Mouse (Mus musculus): ENCODE data around the gene 9130023H24Rik. TPM values are rescaled to one million over a fixed set of nuclear protein-coding genes. Genes with fewer than 3 reads are reported as not detected.

9130023H24Rik gene
- total and polyA plus RNA-seq, 2 experiments from 2014 or later, result 4.3 to 5.6 TPM

- WGBS, result 97% methylated on average over 16 of the region's 16 CpGs
- no peak for ATAC-seq
- H3K4me3 ChIP-seq (ENCODE audit: low read length), result no peak overlapping the region
Measured at GRCm38 (mm10) chr7:128242331-128242730, 4.5 kb upstream of the 9130023H24Rik start.

DNA sequence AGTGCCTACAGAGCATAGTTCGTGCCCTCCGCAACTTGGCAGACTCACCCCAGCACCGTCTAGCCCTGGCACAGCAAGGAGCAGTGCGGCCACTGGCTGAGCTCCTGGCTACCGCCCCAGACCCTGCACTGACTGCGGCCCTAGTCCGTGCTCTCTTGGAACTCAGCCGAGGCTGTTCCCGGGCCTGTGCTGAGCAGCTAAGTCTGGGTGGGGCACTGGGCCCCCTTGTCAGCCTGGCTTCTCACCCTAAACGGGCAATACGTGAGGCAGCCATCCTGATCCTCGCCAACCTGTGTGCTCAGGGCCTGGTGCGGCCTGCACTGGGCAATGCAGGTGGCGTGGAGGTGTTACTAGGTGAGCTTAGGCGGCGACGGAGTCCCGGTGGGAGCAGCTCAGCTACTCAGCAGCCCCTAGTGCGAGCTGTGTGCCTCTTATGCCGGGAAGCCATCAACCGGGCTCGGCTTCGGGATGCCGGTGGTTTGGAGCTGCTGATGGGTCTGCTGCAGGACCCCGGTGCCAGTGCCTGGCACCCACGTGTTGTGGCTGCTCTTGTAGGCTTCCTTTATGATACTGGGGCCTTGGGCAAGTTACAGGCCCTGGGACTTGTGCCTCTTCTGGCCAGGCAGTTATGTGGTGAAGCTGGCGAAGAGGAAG lies 2.4 kb upstream of the 9130023H24Rik start:
- Histone ChIP-seq H3K4me3 (ENCODE audit: low read length) (no peak overlapping the region), H3K4me1 (ENCODE audit: insufficient read depth, low read length) (no peaks in the 10 kb centered on the region), H3K4me2 (ENCODE audit: low read depth, low read length) (no peak overlapping the region), H3K9ac (replicated peaks; ENCODE audit: low read length) (no peak overlapping the region), H3K27me3 (ENCODE audit: insufficient read depth, low read length) (no peaks in the 10 kb centered on the region), H3K36me3 (ENCODE audit: insufficient read depth, low read length) (peaks cover 41% of the 10 kb centered on the region), H3K27ac (no peak overlapping the region), H3K9me3 (ENCODE audit: low read length) (no peaks in the 10 kb centered on the region)
- 90% methylated on average over 27 of the region's 27 CpGs for WGBS
- TF ChIP-seq CTCF (IDR thresholded peaks at IDR 0.05; ENCODE audit: low read depth), result no peak
- DNase-seq (ENCODE audit: low spot score), result no peak
- no peak for ATAC-seq

More at GRCm38 (mm10) chr7:128242331-128242730, 4.5 kb upstream of the 9130023H24Rik start:
- no peak overlapping the region for H3K27ac ChIP-seq
- H3K9me3 ChIP-seq (ENCODE audit: low read length), result no peaks in the 10 kb centered on the region
- no peaks in the 10 kb centered on the region for H3K27me3 ChIP-seq (ENCODE audit: insufficient read depth, low read length)
- peaks cover 5% of the 10 kb centered on the region; the same call in 1 of the 2 replicates for H3K4me1 ChIP-seq (ENCODE audit: insufficient read depth, low read length)
- no peak for TF ChIP-seq CTCF (IDR thresholded peaks at IDR 0.05; ENCODE audit: low read depth)
- H3K36me3 ChIP-seq (ENCODE audit: insufficient read depth, low read length), result peaks cover 41% of the 10 kb centered on the region
- DNase-seq (ENCODE audit: low spot score), result no peak
- H3K9ac ChIP-seq (replicated peaks; ENCODE audit: low read length), result no peak overlapping the region
- no peak overlapping the region for H3K4me2 ChIP-seq (ENCODE audit: low read depth, low read length)

- WGBS, result 21% methylated on average over 4 of the region's 4 CpGs
- no peaks in the 10 kb centered on the region for H3K27me3 ChIP-seq (ENCODE audit: insufficient read depth, low read length)
- H3K4me2 ChIP-seq (ENCODE audit: low read depth, low read length), result peak overlapping the region; percentile 53
- no peak overlapping the region for H3K9ac ChIP-seq (replicated peaks; ENCODE audit: low read length)
- no peaks in the 10 kb centered on the region for H3K4me1 ChIP-seq (ENCODE audit: insufficient read depth, low read length)
- peak; percentile 58 for TF ChIP-seq CTCF (IDR thresholded peaks at IDR 0.05; ENCODE audit: low read depth)
- peaks cover 28% of the 10 kb centered on the region for H3K36me3 ChIP-seq (ENCODE audit: insufficient read depth, low read length)
- no peaks in the 10 kb centered on the region for H3K9me3 ChIP-seq (ENCODE audit: low read length)
- H3K4me3 ChIP-seq (ENCODE audit: low read length), result peak overlapping the region; percentile 54
- DNase-seq (ENCODE audit: low spot score) (peak; percentile 54), ATAC-seq (no peak)
- peak overlapping the region; percentile 97; the same call in 1 of the 2 replicates for H3K27ac ChIP-seq
Measured at GRCm38 (mm10) chr7:128238991-128239390, 1.2 kb upstream of the 9130023H24Rik start.

GRCm38 (mm10) chr7:128237593-128237926 lies 271 bp downstream of the 9130023H24Rik start:
- ATAC-seq (no peak), DNase-seq (ENCODE audit: low spot score) (no peak)
- Histone ChIP-seq H3K4me2 (ENCODE audit: low read depth, low read length) (peak overlapping the region; percentile 93), H3K27ac (peak overlapping the region; percentile 97), H3K9ac (replicated peaks; ENCODE audit: low read length) (peak overlapping the region; percentile 61), H3K4me3 (ENCODE audit: low read length) (peak overlapping the region; percentile 54), H3K9me3 (ENCODE audit: low read length) (no peaks in the 10 kb centered on the region), H3K4me1 (ENCODE audit: insufficient read depth, low read length) (no peaks in the 10 kb centered on the region), H3K36me3 (ENCODE audit: insufficient read depth, low read length) (peaks cover 21% of the 10 kb centered on the region), H3K27me3 (ENCODE audit: insufficient read depth, low read length) (no peaks in the 10 kb centered on the region)
- no peak; the same call in 1 of the 2 replicates for TF ChIP-seq CTCF (IDR thresholded peaks at IDR 0.05; ENCODE audit: low read depth)
- WGBS, result under 1% methylated on average over 25 of the region's 25 CpGs

DNA sequence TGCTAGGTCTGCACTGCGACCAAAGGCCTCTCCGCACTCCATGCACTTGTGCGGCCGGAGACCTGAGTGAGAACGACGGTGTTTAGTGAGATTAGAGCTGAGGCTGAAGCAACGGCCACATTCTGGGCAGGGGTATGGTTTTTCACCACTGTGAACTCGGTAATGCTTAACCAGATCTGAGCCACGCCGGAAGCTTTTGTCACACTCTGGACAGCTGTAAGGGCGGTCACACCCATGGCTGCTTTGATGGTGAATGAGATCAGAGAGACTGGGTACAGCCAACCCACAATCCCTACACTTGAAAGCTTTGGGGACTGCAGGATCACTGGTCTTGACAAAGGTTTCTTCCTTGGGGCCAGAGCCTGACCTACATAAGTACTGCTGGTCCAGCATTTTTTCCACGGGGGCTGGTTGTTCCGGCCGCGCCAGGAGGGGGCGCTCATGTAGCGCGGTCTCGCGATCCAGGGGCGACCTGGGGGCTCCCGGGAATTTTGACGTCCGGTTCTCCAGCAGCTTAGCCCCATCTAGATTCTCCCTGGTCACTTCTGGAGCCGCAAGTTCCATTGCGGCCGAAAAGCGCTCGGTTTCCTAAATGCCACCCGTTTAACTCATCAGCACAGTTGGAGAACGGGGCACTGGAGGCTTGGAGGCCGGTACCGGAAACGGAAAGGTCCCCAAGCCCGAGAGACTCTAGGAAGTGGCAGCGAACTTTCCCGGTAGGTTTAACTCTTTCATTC lies 807 bp downstream of the 9130023H24Rik start, which contains the start of gene Armc5:
Armc5 (plus strand) TSS at position 487 of the 737 bp plus-strand sequence.
- peak; percentile 85 for DNase-seq (ENCODE audit: low spot score)
- H3K36me3 ChIP-seq (ENCODE audit: insufficient read depth, low read length), result peaks cover 15% of the 10 kb centered on the region
- no peaks in the 10 kb centered on the region for H3K4me1 ChIP-seq (ENCODE audit: insufficient read depth, low read length)
- H3K9me3 ChIP-seq (ENCODE audit: low read length), result no peaks in the 10 kb centered on the region
- ATAC-seq, result peak; percentile 19
- peak within 1 kb of the TSS; percentile 61 for H3K9ac ChIP-seq (replicated peaks; ENCODE audit: low read length)
- H3K4me3 ChIP-seq (ENCODE audit: low read length), result peak within 1 kb of the TSS; percentile 54
- peak; percentile 78 for TF ChIP-seq CTCF (IDR thresholded peaks at IDR 0.05; ENCODE audit: low read depth)
- peak within 1 kb of the TSS; percentile 93 for H3K4me2 ChIP-seq (ENCODE audit: low read depth, low read length)
- WGBS, result 27% methylated on average over 37 of the region's 37 CpGs
- no peaks in the 10 kb centered on the region for H3K27me3 ChIP-seq (ENCODE audit: insufficient read depth, low read length)
- peak within 1 kb of the TSS; percentile 97 for H3K27ac ChIP-seq

- peak overlapping the region; percentile 93; the same call in 1 of the 2 replicates for H3K4me2 ChIP-seq (ENCODE audit: low read depth, low read length)
Measured at GRCm38 (mm10) chr7:128236426-128236825, 1.4 kb downstream of the 9130023H24Rik start.

More at GRCm38 (mm10) chr7:128236426-128236825, 1.4 kb downstream of the 9130023H24Rik start:
- ATAC-seq (no peak), DNase-seq (ENCODE audit: low spot score) (no peak)
- Histone ChIP-seq H3K27me3 (ENCODE audit: insufficient read depth, low read length) (no peaks in the 10 kb centered on the region), H3K4me3 (ENCODE audit: low read length) (no peak overlapping the region), H3K36me3 (ENCODE audit: insufficient read depth, low read length) (peaks cover 10% of the 10 kb centered on the region; the same call in 1 of the 2 replicates), H3K9ac (replicated peaks; ENCODE audit: low read length) (no peak overlapping the region), H3K9me3 (ENCODE audit: low read length) (no peaks in the 10 kb centered on the region), H3K4me1 (ENCODE audit: insufficient read depth, low read length) (no peaks in the 10 kb centered on the region), H3K27ac (peak overlapping the region; percentile 97; the same call in 1 of the 2 replicates)
- TF ChIP-seq CTCF (IDR thresholded peaks at IDR 0.05; ENCODE audit: low read depth), result no peak
- 95% methylated on average over 13 of the region's 13 CpGs for WGBS
